In the genomic region with DNA sequence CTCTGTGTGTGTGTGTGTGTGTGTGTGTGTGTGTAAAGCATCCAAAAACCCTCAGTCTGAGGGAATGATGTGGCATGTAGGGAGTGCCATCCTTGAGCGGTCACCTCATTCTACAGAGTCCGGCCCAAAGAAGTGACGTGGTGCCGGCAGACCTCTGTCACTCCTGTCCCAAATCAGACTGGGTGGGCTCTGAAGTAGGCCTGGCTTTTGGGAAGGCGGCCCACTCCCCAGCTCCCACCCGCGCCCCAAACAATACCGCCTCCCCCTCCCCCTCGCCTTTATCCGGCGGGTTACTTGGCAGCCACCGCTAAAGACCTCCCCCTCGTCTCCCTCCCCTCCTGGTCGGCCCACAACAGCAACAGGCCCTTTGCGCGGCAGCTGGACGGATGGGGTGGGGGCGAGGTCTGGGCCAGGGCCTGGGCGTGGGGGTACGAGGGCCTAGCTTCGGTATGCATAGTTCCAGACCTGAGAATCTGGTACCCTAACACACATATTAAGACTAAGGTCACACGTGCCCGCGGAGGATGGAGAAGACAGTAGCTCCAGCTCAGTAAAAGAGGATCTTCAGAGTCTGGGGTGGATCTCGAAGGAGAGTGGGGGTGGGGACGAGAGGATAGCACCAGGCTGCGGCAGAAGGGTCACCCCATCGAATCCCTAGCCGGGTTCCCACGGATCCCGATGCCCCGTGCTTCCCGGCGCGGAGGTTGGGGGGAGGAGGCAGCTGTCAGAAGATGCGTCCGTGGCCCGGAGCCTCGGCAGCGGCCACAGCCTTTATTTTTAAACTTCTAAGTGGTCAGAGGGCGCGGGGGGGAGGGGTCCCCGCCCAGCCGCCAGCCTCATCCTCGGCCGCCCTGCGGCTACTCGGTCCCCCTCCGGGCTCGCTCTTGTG, we compare ENCODE assay signal across 8 mouse cellular contexts. TPM values are rescaled to one million over a fixed set of nuclear protein-coding genes. Genes with fewer than 3 reads are reported as not detected.
DNase-seq lines count a peak whose midpoint lies in the region; ATAC-seq and TF ChIP-seq lines count a peak whose summit lies in the region.

No protein-coding gene starts in this region.

- ATAC-seq in heart, embryonic 13.5 days (ENCODE audit: extremely low read depth, insufficient number of reproducible peaks, low FRiP score, low TSS enrichment): no peak
- ATAC-seq in limb, embryonic 12.5 days (ENCODE audit: insufficient number of reproducible peaks, insufficient read depth, low FRiP score, low TSS enrichment, low read depth): no peak
- ATAC-seq in midbrain, embryonic 12.5 days (ENCODE audit: low FRiP score, low read depth): peak; percentile 57

- no peak for TF ChIP-seq CTCF in spleen, adult 2 months (IDR thresholded peaks at IDR 0.05; ENCODE audit: extremely low read depth, insufficient read depth, insufficient read length, insufficient replicate concordance)

- peak overlapping the region; percentile 100 for H3K9ac ChIP-seq in heart, embryonic 13.5 days
- peak overlapping the region; percentile 98 for H3K9ac ChIP-seq in limb, embryonic 12.5 days (replicated peaks)
- peak overlapping the region; percentile 100 for H3K9ac ChIP-seq in midbrain, embryonic 12.5 days (replicated peaks)

- WGBS in spleen, adult 2 months: under 1% methylated on average over 50 of the region's 50 CpGs
- under 1% methylated on average over 50 of the region's 50 CpGs for WGBS in heart, embryonic 13.5 days
- under 1% methylated on average over 50 of the region's 50 CpGs for WGBS in limb, embryonic 12.5 days
- WGBS in midbrain, embryonic 12.5 days: under 1% methylated on average over 50 of the region's 50 CpGs

- no peaks in the 10 kb centered on the region for H3K27me3 ChIP-seq in spleen, adult 2 months (ENCODE audit: control insufficient read depth, insufficient read depth, low read length)
- no peaks in the 10 kb centered on the region for H3K27me3 ChIP-seq in heart, embryonic 13.5 days (replicated peaks)
- no peaks in the 10 kb centered on the region for H3K27me3 ChIP-seq in limb, embryonic 12.5 days
- H3K27me3 ChIP-seq in midbrain, embryonic 12.5 days: no peaks in the 10 kb centered on the region

- peak overlapping the region; percentile 98 for H3K4me2 ChIP-seq in heart, embryonic 13.5 days
- H3K4me2 ChIP-seq in limb, embryonic 12.5 days: peak overlapping the region; percentile 96
- H3K4me2 ChIP-seq in midbrain, embryonic 12.5 days (replicated peaks): peak overlapping the region; percentile 99

- DNase-seq in spleen, adult 2 months (ENCODE audit: low read depth in 1 of 2, low spot score in 2 of 2): peak in 1 of 2 experiments; percentile 27
- no peak for DNase-seq in spleen, adult 12 weeks (ENCODE audit: low spot score)
- peak; percentile 76 to 77 for DNase-seq in cerebellum, postnatal 10 days
- peak; percentile 58 to 66 for DNase-seq in thymus, postnatal 36 days
- DNase-seq in urinary bladder, adult 18-20 months (ENCODE audit: low spot score in 2 of 2): no peak

- peak overlapping the region; percentile 83 for H3K4me3 ChIP-seq in spleen, adult 2 months (ENCODE audit: extremely low read depth, insufficient read depth, insufficient read length)
- H3K4me3 ChIP-seq in heart, embryonic 13.5 days: peak overlapping the region; percentile 99
- peak overlapping the region; percentile 100 for H3K4me3 ChIP-seq in limb, embryonic 12.5 days (replicated peaks)
- peak overlapping the region; percentile 98 for H3K4me3 ChIP-seq in midbrain, embryonic 12.5 days

- H3K36me3 ChIP-seq in spleen, adult 2 months (ENCODE audit: control insufficient read depth, insufficient read depth, low read length): no peaks in the 10 kb centered on the region
- H3K36me3 ChIP-seq in heart, embryonic 13.5 days: peaks cover 5% of the 10 kb centered on the region; the same call in 1 of the 2 replicates
- H3K36me3 ChIP-seq in limb, embryonic 12.5 days: peaks cover 22% of the 10 kb centered on the region; the same call in 1 of the 2 replicates
- 0 out of 2 replicates have a peak, but pooled peaks cover 9% of the 10 kb centered on the region for H3K36me3 ChIP-seq in midbrain, embryonic 12.5 days

- peak overlapping the region; percentile 96 for H3K27ac ChIP-seq in spleen, adult 2 months (ENCODE audit: insufficient read depth, low read length)
- peak overlapping the region; percentile 96 for H3K27ac ChIP-seq in heart, embryonic 13.5 days (replicated peaks)
- H3K27ac ChIP-seq in limb, embryonic 12.5 days: peak overlapping the region; percentile 95
- H3K27ac ChIP-seq in midbrain, embryonic 12.5 days (replicated peaks): peak overlapping the region; percentile 94

- no peak for TF ChIP-seq POLR2A in spleen, adult 2 months (IDR thresholded peaks at IDR 0.05; ENCODE audit: low read depth, low read length)

- peaks cover 42% of the 10 kb centered on the region for H3K4me1 ChIP-seq in spleen, adult 2 months (ENCODE audit: control insufficient read depth, insufficient read depth, insufficient read length)
- peaks cover 80% of the 10 kb centered on the region for H3K4me1 ChIP-seq in heart, embryonic 13.5 days
- H3K4me1 ChIP-seq in limb, embryonic 12.5 days (replicated peaks): peaks cover 76% of the 10 kb centered on the region
- peaks cover 76% of the 10 kb centered on the region for H3K4me1 ChIP-seq in midbrain, embryonic 12.5 days

- no peaks in the 10 kb centered on the region for H3K9me3 ChIP-seq in heart, embryonic 13.5 days
- no peaks in the 10 kb centered on the region for H3K9me3 ChIP-seq in limb, embryonic 12.5 days
- no peaks in the 10 kb centered on the region for H3K9me3 ChIP-seq in midbrain, embryonic 12.5 days

RNA-seq across cellular contexts. Expression of gene Map7d1, which starts 0.8 kb away (rescaled TPM):
- 46.3 and 60.2 TPM in 2 replicates for polyA plus RNA-seq in spleen, adult 2 months (2012; rRNA removed)
- polyA plus RNA-seq in heart, embryonic 13.5 days (2015; fragmentation: Nextera tagmentation; extraction: Ambion mirVana): 36.7 and 37.1 TPM in 2 replicates
- 83.5 and 85.1 TPM in 2 replicates for polyA plus RNA-seq in limb, embryonic 12.5 days (2016; fragmentation: Nextera tagmentation; extraction: Ambion mirVana)
- polyA plus RNA-seq in midbrain, embryonic 12.5 days (2016; fragmentation: Nextera tagmentation; extraction: Ambion mirVana): 135 and 142 TPM in 2 replicates

RNA-seq across cellular contexts. Expression of gene Trappc3, which starts 6.8 kb away (rescaled TPM):
- 23.6 and 25.7 TPM in 2 replicates for polyA plus RNA-seq in spleen, adult 2 months (2012; rRNA removed)
- polyA plus RNA-seq in heart, embryonic 13.5 days (2015; fragmentation: Nextera tagmentation; extraction: Ambion mirVana): 68.5 and 74.5 TPM in 2 replicates
- polyA plus RNA-seq in limb, embryonic 12.5 days (2016; fragmentation: Nextera tagmentation; extraction: Ambion mirVana): 105 and 111 TPM in 2 replicates
- 103 and 108 TPM in 2 replicates for polyA plus RNA-seq in midbrain, embryonic 12.5 days (2016; fragmentation: Nextera tagmentation; extraction: Ambion mirVana)

RNA-seq across cellular contexts. Expression of gene Col8a2, which starts 31.2 kb away (rescaled TPM):
- polyA plus RNA-seq in spleen, adult 2 months (2012; rRNA removed): 3.2 and 3.7 TPM in 2 replicates
- polyA plus RNA-seq in heart, embryonic 13.5 days (2015; fragmentation: Nextera tagmentation; extraction: Ambion mirVana): 4.2 and 4.9 TPM in 2 replicates
- 13.3 and 16.7 TPM in 2 replicates for polyA plus RNA-seq in limb, embryonic 12.5 days (2016; fragmentation: Nextera tagmentation; extraction: Ambion mirVana)
- 21.7 and 41.3 TPM in 2 replicates for polyA plus RNA-seq in midbrain, embryonic 12.5 days (2016; fragmentation: Nextera tagmentation; extraction: Ambion mirVana)

RNA-seq across cellular contexts. Expression of gene Thrap3, which starts 52.8 kb away (rescaled TPM):
- polyA plus RNA-seq in spleen, adult 2 months (2012; rRNA removed): 51.1 and 53.0 TPM in 2 replicates
- polyA plus RNA-seq in heart, embryonic 13.5 days (2015; fragmentation: Nextera tagmentation; extraction: Ambion mirVana): 127 and 134 TPM in 2 replicates
- 303 and 349 TPM in 2 replicates for polyA plus RNA-seq in limb, embryonic 12.5 days (2016; fragmentation: Nextera tagmentation; extraction: Ambion mirVana)
- 265 and 274 TPM in 2 replicates for polyA plus RNA-seq in midbrain, embryonic 12.5 days (2016; fragmentation: Nextera tagmentation; extraction: Ambion mirVana)

Comparison
In these comparisons a context has a peak if more than half of its experiments do, and no peak if none do; other contexts are left out.
1. DNase-seq: peak in cerebellum, postnatal 10 days (2 of 2) and thymus, postnatal 36 days (2 of 2); none in spleen, adult 12 weeks (single experiment) and urinary bladder, adult 18-20 months (0 of 2).
2. Peak in every context shown above with its lines, with median percentiles within 50 percentile points of each other: H3K27ac ChIP-seq, H3K4me3 ChIP-seq, H3K4me2 ChIP-seq and H3K9ac ChIP-seq.